In the genomic region with DNA sequence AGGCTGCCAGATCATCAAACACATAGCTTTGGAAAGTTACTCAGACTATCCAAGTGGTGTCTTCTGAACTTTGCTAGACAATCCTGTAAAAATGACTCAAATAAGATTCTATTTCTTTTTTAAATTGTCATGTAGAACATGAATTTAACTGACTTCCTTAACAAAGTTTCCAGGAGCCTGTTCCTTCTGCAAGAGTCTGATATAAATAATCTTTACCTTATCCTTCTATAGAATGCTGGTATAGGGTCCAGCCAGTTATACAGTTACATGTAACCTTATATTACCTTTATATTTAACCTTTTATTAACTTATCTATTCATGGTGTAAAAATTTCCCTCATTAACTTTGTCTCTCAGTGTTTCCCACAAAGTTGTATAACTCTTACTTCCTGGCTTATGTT, we compare ENCODE assay signal across 25 mouse cellular contexts.
"Had no signal": no experiment of that assay in that cellular context is flagged by ENCODE, and none has a peak within 500 bp of the region (broad histone marks: within the 10 kb centered on the region; RNA-seq: fewer than 3 reads in every experiment).

No protein-coding gene starts in this region.

- H3K4me3 ChIP-seq: embryonic facial prominence, embryonic 10.5 days; embryonic facial prominence, embryonic 12.5 days; embryonic facial prominence, embryonic 13.5 days; embryonic facial prominence, embryonic 15.5 days; erythroblast, embryonic 14.5 days; forebrain, embryonic 10.5 days; forebrain, embryonic 12.5 days; forebrain, embryonic 13.5 days; forebrain, embryonic 15.5 days; gastrocnemius, adult 2 months; heart, adult 2 months had no signal

- H3K36me3 ChIP-seq: embryonic facial prominence, embryonic 10.5 days; embryonic facial prominence, embryonic 12.5 days; embryonic facial prominence, embryonic 13.5 days; embryonic facial prominence, embryonic 15.5 days; forebrain, embryonic 10.5 days; forebrain, embryonic 12.5 days; forebrain, embryonic 15.5 days had no signal

- H3K9me3 ChIP-seq: embryonic facial prominence, embryonic 10.5 days; embryonic facial prominence, embryonic 12.5 days; embryonic facial prominence, embryonic 13.5 days; embryonic facial prominence, embryonic 15.5 days; forebrain, embryonic 10.5 days; forebrain, embryonic 12.5 days; forebrain, embryonic 13.5 days; forebrain, embryonic 15.5 days had no signal

- H3K9ac ChIP-seq: embryonic facial prominence, embryonic 12.5 days; embryonic facial prominence, embryonic 13.5 days; embryonic facial prominence, embryonic 15.5 days; forebrain, embryonic 12.5 days; forebrain, embryonic 13.5 days; forebrain, embryonic 15.5 days; forebrain, postnatal 0 days had no signal

- H3K27ac ChIP-seq: embryonic facial prominence, embryonic 10.5 days; embryonic facial prominence, embryonic 12.5 days; embryonic facial prominence, embryonic 13.5 days; embryonic facial prominence, embryonic 15.5 days; forebrain, embryonic 10.5 days; forebrain, embryonic 12.5 days; forebrain, embryonic 13.5 days; forebrain, embryonic 15.5 days; gastrocnemius, adult 2 months; heart, adult 2 months had no signal

- DNase-seq: cerebellum, adult 9-10 months; cerebellum, adult 9-11 months; cerebellum, postnatal 10 days; cerebellum, postnatal 14 days; cerebellum, postnatal 25 days; cerebellum, postnatal 36 days; embryo, embryonic 11 days; forebrain, postnatal 0 days; gastrocnemius, adult 2 months; gastrocnemius, postnatal 10 days; gastrocnemius, postnatal 14 days; gastrocnemius, postnatal 25 days; gastrocnemius, postnatal 36 days; heart, adult 11 months; heart, adult 18-20 months; heart, adult 2 months had no signal

- H3K4me1 ChIP-seq: embryonic facial prominence, embryonic 12.5 days; embryonic facial prominence, embryonic 13.5 days; embryonic facial prominence, embryonic 15.5 days; forebrain, embryonic 12.5 days; forebrain, embryonic 13.5 days; forebrain, embryonic 15.5 days had no signal

- H3K27me3 ChIP-seq: embryonic facial prominence, embryonic 12.5 days; embryonic facial prominence, embryonic 13.5 days; embryonic facial prominence, embryonic 15.5 days; forebrain, embryonic 12.5 days; forebrain, embryonic 13.5 days; forebrain, embryonic 15.5 days had no signal
